Mouse (Mus musculus): ENCODE measurements around the gene Muc1. TPM values are rescaled to one million over a fixed set of nuclear protein-coding genes. Genes with fewer than 3 reads are reported as not detected.

Muc1 gene
- polyA plus RNA-seq, 1 experiment from 2014 or later = 1.5 TPM

- H3K4me1 ChIP-seq (ENCODE audit: control insufficient read depth, insufficient read depth, low read length) = peaks cover 47% of the 10 kb centered on the region
Measured at GRCm38 (mm10) chr3:89227307-89228179, 1.3 kb upstream of the Muc1 start.

GRCm38 (mm10) chr3:89228180-89228549 lies 692 bp upstream of the Muc1 start:
- WGBS = under 1% methylated on average over 18 of the region's 20 CpGs
- H3K4me3 ChIP-seq (ENCODE audit: low read depth, low read length) = peak overlapping the region; percentile 43
- 0 out of 2 replicates have a peak, but pooled peaks have one; percentile 32 for ATAC-seq
- peaks cover 47% of the 10 kb centered on the region for H3K4me1 ChIP-seq (ENCODE audit: control insufficient read depth, insufficient read depth, low read length)
- H3K9ac ChIP-seq (ENCODE audit: low read depth, low read length) = peak overlapping the region; percentile 50
- H3K4me2 ChIP-seq (ENCODE audit: low read length) = peak overlapping the region; percentile 78
- H3K9me3 ChIP-seq (replicated peaks; ENCODE audit: control insufficient read depth, low read length, poor library complexity, severe bottlenecking) = no peaks in the 10 kb centered on the region
- H3K27me3 ChIP-seq (ENCODE audit: control insufficient read depth, insufficient read depth, low read depth, low read length) = no peaks in the 10 kb centered on the region
- peaks cover 3% of the 10 kb centered on the region for H3K36me3 ChIP-seq (ENCODE audit: control insufficient read depth, insufficient read depth, low read length)
- peak overlapping the region; percentile 90 for H3K27ac ChIP-seq (ENCODE audit: low read length)

More at GRCm38 (mm10) chr3:89227307-89228179, 1.3 kb upstream of the Muc1 start:
- peak overlapping the region; percentile 78 for H3K4me2 ChIP-seq (ENCODE audit: low read length)
- H3K27ac ChIP-seq (ENCODE audit: low read length) = peak overlapping the region; percentile 90
- peak; percentile 72 for ATAC-seq
- peak overlapping the region; percentile 69 for H3K9ac ChIP-seq (ENCODE audit: low read depth, low read length)
- under 1% methylated on average over 41 of the region's 41 CpGs for WGBS
- H3K27me3 ChIP-seq (ENCODE audit: control insufficient read depth, insufficient read depth, low read depth, low read length) = no peaks in the 10 kb centered on the region
- H3K36me3 ChIP-seq (ENCODE audit: control insufficient read depth, insufficient read depth, low read length) = no peaks in the 10 kb centered on the region
- no peaks in the 10 kb centered on the region for H3K9me3 ChIP-seq (replicated peaks; ENCODE audit: control insufficient read depth, low read length, poor library complexity, severe bottlenecking)
- H3K4me3 ChIP-seq (ENCODE audit: low read depth, low read length) = peak overlapping the region; percentile 43

GRCm38 (mm10) chr3:89229276-89229675 lies 419 bp downstream of the Muc1 start:
- H3K27me3 ChIP-seq (ENCODE audit: control insufficient read depth, insufficient read depth, low read depth, low read length) = no peaks in the 10 kb centered on the region
- H3K9me3 ChIP-seq (replicated peaks; ENCODE audit: control insufficient read depth, low read length, poor library complexity, severe bottlenecking) = no peaks in the 10 kb centered on the region
- H3K9ac ChIP-seq (ENCODE audit: low read depth, low read length) = no peak overlapping the region
- 61% methylated on average over 4 of the region's 4 CpGs for WGBS
- peaks cover 38% of the 10 kb centered on the region for H3K4me1 ChIP-seq (ENCODE audit: control insufficient read depth, insufficient read depth, low read length)
- no peak overlapping the region for H3K27ac ChIP-seq (ENCODE audit: low read length)
- no peak for ATAC-seq
- no peak overlapping the region for H3K4me2 ChIP-seq (ENCODE audit: low read length)
- no peak overlapping the region for H3K4me3 ChIP-seq (ENCODE audit: low read depth, low read length)
- peaks cover 14% of the 10 kb centered on the region for H3K36me3 ChIP-seq (ENCODE audit: control insufficient read depth, insufficient read depth, low read length)

- Histone ChIP-seq H3K4me3 (ENCODE audit: low read depth, low read length) (no peak overlapping the region), H3K36me3 (ENCODE audit: control insufficient read depth, insufficient read depth, low read length) (peaks cover 25% of the 10 kb centered on the region), H3K27me3 (ENCODE audit: control insufficient read depth, insufficient read depth, low read depth, low read length) (no peaks in the 10 kb centered on the region), H3K9me3 (replicated peaks; ENCODE audit: control insufficient read depth, low read length, poor library complexity, severe bottlenecking) (no peaks in the 10 kb centered on the region), H3K4me2 (ENCODE audit: low read length) (no peak overlapping the region), H3K27ac (ENCODE audit: low read length) (no peak overlapping the region), H3K9ac (ENCODE audit: low read depth, low read length) (no peak overlapping the region), H3K4me1 (ENCODE audit: control insufficient read depth, insufficient read depth, low read length) (peaks cover 25% of the 10 kb centered on the region)
- ATAC-seq = no peak
- whole genome bisulfite sequencing = 98% methylated on average over 2 of the region's 2 CpGs
Measured at GRCm38 (mm10) chr3:89230561-89230960, 1.7 kb downstream of the Muc1 start.

GRCm38 (mm10) chr3:89231345-89231744 lies 2.5 kb downstream of the Muc1 start:
- no peak for ATAC-seq
- 80% methylated on average over 7 of the region's 7 CpGs for WGBS
- H3K4me1 ChIP-seq (ENCODE audit: control insufficient read depth, insufficient read depth, low read length) = peaks cover 17% of the 10 kb centered on the region
- peaks cover 29% of the 10 kb centered on the region for H3K36me3 ChIP-seq (ENCODE audit: control insufficient read depth, insufficient read depth, low read length)
- no peaks in the 10 kb centered on the region for H3K9me3 ChIP-seq (replicated peaks; ENCODE audit: control insufficient read depth, low read length, poor library complexity, severe bottlenecking)
- H3K27ac ChIP-seq (ENCODE audit: low read length) = no peak overlapping the region
- H3K27me3 ChIP-seq (ENCODE audit: control insufficient read depth, insufficient read depth, low read depth, low read length) = no peaks in the 10 kb centered on the region
- no peak overlapping the region for H3K4me3 ChIP-seq (ENCODE audit: low read depth, low read length)
- no peak overlapping the region for H3K9ac ChIP-seq (ENCODE audit: low read depth, low read length)
- H3K4me2 ChIP-seq (ENCODE audit: low read length) = no peak overlapping the region

- ATAC-seq = no peak
- Histone ChIP-seq H3K4me1 (ENCODE audit: control insufficient read depth, insufficient read depth, low read length) (peaks cover 12% of the 10 kb centered on the region), H3K36me3 (ENCODE audit: control insufficient read depth, insufficient read depth, low read length) (peaks cover 34% of the 10 kb centered on the region), H3K27me3 (ENCODE audit: control insufficient read depth, insufficient read depth, low read depth, low read length) (no peaks in the 10 kb centered on the region), H3K4me2 (ENCODE audit: low read length) (no peak overlapping the region), H3K27ac (ENCODE audit: low read length) (no peak overlapping the region), H3K9ac (ENCODE audit: low read depth, low read length) (no peak overlapping the region), H3K4me3 (ENCODE audit: low read depth, low read length) (no peak overlapping the region), H3K9me3 (replicated peaks; ENCODE audit: control insufficient read depth, low read length, poor library complexity, severe bottlenecking) (no peaks in the 10 kb centered on the region)
- 86% methylated on average over 16 of the region's 16 CpGs for WGBS
Measured at GRCm38 (mm10) chr3:89231772-89232275, 3.0 kb downstream of the Muc1 start.

GRCm38 (mm10) chr3:89232614-89233013 lies 3.8 kb downstream of the Muc1 start:
- Histone ChIP-seq H3K27me3 (ENCODE audit: control insufficient read depth, insufficient read depth, low read depth, low read length) (no peaks in the 10 kb centered on the region), H3K4me2 (ENCODE audit: low read length) (no peak overlapping the region), H3K27ac (ENCODE audit: low read length) (no peak overlapping the region), H3K36me3 (ENCODE audit: control insufficient read depth, insufficient read depth, low read length) (peaks cover 41% of the 10 kb centered on the region), H3K9me3 (replicated peaks; ENCODE audit: control insufficient read depth, low read length, poor library complexity, severe bottlenecking) (no peaks in the 10 kb centered on the region), H3K4me3 (ENCODE audit: low read depth, low read length) (no peak overlapping the region), H3K4me1 (ENCODE audit: control insufficient read depth, insufficient read depth, low read length) (peaks cover 5% of the 10 kb centered on the region), H3K9ac (ENCODE audit: low read depth, low read length) (no peak overlapping the region)
- no peak for ATAC-seq
- WGBS = 75% methylated on average over 6 of the region's 6 CpGs

GRCm38 (mm10) chr3:89233562-89234110 lies 4.8 kb downstream of the Muc1 start:
- no peaks in the 10 kb centered on the region for H3K4me1 ChIP-seq (ENCODE audit: control insufficient read depth, insufficient read depth, low read length)
- ATAC-seq = no peak
- WGBS = 88% methylated on average over 14 of the region's 14 CpGs
- no peaks in the 10 kb centered on the region for H3K27me3 ChIP-seq (ENCODE audit: control insufficient read depth, insufficient read depth, low read depth, low read length)
- peaks cover 49% of the 10 kb centered on the region for H3K36me3 ChIP-seq (ENCODE audit: control insufficient read depth, insufficient read depth, low read length)
- no peak overlapping the region for H3K4me3 ChIP-seq (ENCODE audit: low read depth, low read length)
- no peak overlapping the region for H3K4me2 ChIP-seq (ENCODE audit: low read length)
- no peak overlapping the region for H3K9ac ChIP-seq (ENCODE audit: low read depth, low read length)
- no peaks in the 10 kb centered on the region for H3K9me3 ChIP-seq (replicated peaks; ENCODE audit: control insufficient read depth, low read length, poor library complexity, severe bottlenecking)
- H3K27ac ChIP-seq (ENCODE audit: low read length) = no peak overlapping the region

GRCm38 (mm10) chr3:89236516-89236915 lies 7.7 kb downstream of the Muc1 start:
- H3K4me1 ChIP-seq (ENCODE audit: control insufficient read depth, insufficient read depth, low read length) = no peaks in the 10 kb centered on the region
- 92% methylated on average over 10 of the region's 10 CpGs for WGBS
- H3K36me3 ChIP-seq (ENCODE audit: control insufficient read depth, insufficient read depth, low read length) = peaks cover 72% of the 10 kb centered on the region
- H3K9ac ChIP-seq (ENCODE audit: low read depth, low read length) = no peak overlapping the region
- H3K27me3 ChIP-seq (ENCODE audit: control insufficient read depth, insufficient read depth, low read depth, low read length) = no peaks in the 10 kb centered on the region
- H3K4me3 ChIP-seq (ENCODE audit: low read depth, low read length) = no peak overlapping the region
- H3K27ac ChIP-seq (ENCODE audit: low read length) = no peak overlapping the region
- no peak for ATAC-seq
- H3K4me2 ChIP-seq (ENCODE audit: low read length) = no peak overlapping the region
- no peaks in the 10 kb centered on the region for H3K9me3 ChIP-seq (replicated peaks; ENCODE audit: control insufficient read depth, low read length, poor library complexity, severe bottlenecking)

All from midbrain, embryonic 16.5 days (tissue).